Mouse (Mus musculus): ENCODE measurements around the gene Pde10a. TPM values are rescaled to one million over a fixed set of nuclear protein-coding genes. Genes with fewer than 3 reads are reported as not detected.
A peak's percentile ranks its signal among the peaks of the same experiment; 100 is the strongest.

Gene Pde10a
- total RNA-seq, 1 experiment from 2014 or later, result 0.84 TPM

DNA sequence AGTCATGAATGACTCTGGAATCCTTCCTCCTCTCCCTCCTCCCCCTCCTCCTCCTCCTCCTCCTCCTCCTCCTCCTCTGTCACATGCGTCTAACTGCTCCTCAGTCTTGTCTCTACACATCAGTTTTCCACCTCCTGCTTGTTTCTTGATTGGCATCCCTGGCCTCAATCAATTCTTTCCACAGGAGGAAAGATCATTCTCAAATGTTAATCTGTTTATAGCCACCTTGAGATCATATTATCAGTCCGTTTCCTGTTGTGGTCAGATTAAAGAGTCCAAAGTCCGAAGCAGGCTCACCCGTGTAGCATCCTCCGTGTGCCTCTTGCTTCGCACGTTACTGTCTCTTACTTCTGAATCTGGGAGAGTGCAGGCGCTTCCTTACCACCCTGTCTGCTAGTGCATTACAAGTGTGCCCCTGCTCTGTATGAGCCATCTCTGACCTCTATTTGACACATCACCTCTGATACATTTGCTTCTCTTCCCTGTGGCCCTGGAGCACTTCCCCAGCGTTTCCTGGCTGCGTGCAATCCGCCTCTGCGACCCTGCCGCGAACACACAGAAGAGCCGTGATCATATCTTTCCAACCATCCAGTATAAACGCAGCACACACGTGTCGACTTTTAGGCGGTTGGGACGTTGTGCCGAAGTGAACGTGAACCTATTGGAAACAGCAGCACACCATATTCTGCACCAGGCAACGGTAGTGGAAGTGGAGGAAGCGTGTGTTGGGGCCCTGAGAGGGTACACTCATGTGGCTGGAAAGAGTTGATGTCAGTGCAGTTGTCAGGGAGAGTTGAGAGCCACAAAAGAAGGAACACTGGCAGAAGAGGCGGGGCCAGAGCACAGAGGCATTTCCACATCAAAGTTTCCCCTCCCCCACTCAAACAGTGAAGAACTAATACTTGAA lies 342.4 kb downstream of the Pde10a start:
- ATAC-seq (replicated peaks in 1 of 2; ENCODE audit: insufficient read depth in 1 of 2, low FRiP score in 2 of 2, low TSS enrichment in 1 of 2, low read depth in 1 of 2, poor library complexity in 2 of 2, severe bottlenecking in 2 of 2), result peak; percentile 83 to 88

DNA sequence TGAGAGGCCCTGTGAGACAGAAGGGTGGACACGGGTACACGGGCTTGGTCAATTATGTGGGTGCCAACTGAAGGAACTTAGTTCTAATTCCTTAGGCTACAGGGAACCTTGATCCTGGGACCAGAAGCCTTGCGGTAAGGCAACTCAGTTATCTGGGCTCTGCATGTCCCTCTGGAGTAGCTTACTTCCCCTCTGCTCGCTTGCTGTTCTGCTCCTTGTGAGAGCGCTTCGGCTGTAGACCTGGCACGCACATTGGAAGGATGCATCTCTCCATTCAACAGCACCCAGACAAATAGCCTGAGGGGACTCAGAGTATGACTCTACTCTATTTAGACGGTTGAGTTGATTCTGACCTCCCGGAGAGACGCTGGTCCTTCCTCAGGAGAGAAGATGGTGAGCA lies 344.1 kb downstream of the Pde10a start:
- no peak for ATAC-seq (replicated peaks in 1 of 2; ENCODE audit: insufficient read depth in 1 of 2, low FRiP score in 2 of 2, low TSS enrichment in 1 of 2, low read depth in 1 of 2, poor library complexity in 2 of 2, severe bottlenecking in 2 of 2)

DNA sequence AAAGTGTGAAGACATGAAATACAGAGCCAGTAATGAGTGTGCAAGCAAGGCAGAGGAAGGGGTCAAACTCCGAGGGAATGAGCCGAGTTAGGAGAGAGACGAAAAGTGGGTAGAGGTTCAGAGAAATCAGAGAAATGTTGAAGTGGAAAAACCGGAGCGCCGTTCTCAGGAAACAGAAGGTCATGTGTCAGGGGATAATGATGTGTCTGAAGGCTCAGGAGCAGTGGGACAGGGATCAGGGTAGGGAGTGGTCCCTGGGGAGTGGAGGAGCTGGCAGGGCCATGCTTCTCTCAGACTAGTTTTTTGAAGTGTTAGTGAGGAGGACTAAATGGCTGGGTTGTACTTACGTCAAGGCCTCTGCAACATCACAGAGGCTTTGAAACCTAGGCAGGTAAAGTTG lies 345.7 kb downstream of the Pde10a start:
- no peak for ATAC-seq (replicated peaks in 1 of 2; ENCODE audit: insufficient read depth in 1 of 2, low FRiP score in 2 of 2, low TSS enrichment in 1 of 2, low read depth in 1 of 2, poor library complexity in 2 of 2, severe bottlenecking in 2 of 2)

DNA sequence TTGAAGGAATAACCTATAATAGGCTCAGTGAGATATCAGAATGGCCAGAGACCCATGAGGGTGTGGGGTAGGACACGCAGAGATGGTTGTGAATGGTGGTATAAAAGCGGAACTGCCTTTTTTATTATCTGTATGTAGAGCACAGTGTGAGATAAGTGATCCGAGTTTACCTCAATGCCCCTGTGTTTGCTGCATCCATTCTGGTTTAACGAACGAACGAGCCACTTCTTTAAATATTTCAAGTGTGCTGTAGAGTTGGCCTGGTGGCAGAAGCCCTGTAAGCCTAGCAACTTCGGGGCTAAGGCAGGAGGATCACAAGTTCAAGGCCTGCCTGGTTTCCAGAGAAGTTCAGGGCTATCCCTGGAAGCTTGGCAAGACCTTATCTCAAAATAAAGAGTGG lies 346.2 kb downstream of the Pde10a start:
- ATAC-seq (replicated peaks in 1 of 2; ENCODE audit: insufficient read depth in 1 of 2, low FRiP score in 2 of 2, low TSS enrichment in 1 of 2, low read depth in 1 of 2, poor library complexity in 2 of 2, severe bottlenecking in 2 of 2), result no peak

DNA sequence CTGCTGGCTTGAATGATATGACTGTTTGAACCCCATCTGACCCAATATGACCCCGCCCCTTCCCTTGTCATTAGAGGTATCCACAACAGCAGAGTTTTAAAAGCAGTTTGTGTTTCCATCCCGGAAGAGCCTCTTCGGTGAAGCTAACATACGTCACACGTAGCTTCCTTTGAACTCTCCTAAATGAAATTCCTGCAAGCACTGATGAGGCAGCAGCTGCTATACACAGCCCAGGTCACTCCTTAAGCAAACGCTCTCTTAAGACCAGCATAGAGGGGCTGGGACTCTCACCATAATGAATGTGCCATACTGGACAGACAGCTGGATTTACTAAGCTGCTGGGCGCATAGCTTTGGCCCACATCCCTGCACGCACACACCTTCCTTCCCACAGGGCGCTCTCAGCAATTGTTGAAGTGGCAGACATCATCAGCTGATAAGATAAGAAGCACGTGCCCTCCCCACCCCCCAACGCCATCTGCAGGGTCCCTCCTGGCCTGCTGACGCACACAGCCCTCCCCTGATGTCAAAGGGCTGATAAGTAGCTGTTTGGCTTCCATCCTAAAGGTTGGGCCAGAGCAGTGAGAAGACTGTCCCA lies 346.9 kb downstream of the Pde10a start:
- peak; percentile 6 to 18; a peak in 1 of 4 replicates for ATAC-seq (replicated peaks in 1 of 2; ENCODE audit: insufficient read depth in 1 of 2, low FRiP score in 2 of 2, low TSS enrichment in 1 of 2, low read depth in 1 of 2, poor library complexity in 2 of 2, severe bottlenecking in 2 of 2)

DNA sequence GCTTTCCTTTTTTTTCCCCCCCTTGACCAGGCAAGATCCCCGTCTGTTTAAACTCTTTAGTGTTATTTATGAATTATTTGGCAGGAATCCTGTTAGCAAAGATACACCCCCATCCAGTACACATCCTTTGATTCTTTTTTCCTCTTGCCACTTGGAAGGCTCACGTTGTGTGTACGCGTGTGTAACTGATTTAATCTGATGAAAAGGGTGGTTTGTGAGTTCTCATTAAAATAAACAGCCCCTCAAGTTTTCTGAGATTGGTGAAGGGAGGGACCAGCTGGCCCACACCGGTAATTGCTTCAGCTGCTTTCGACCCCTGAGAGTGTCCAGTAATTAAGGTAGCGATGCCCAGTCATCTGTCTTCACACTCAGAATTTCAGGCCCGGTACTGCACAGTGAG lies 347.4 kb downstream of the Pde10a start:
- ATAC-seq (replicated peaks in 1 of 2; ENCODE audit: insufficient read depth in 1 of 2, low FRiP score in 2 of 2, low TSS enrichment in 1 of 2, low read depth in 1 of 2, poor library complexity in 2 of 2, severe bottlenecking in 2 of 2), result no peak

DNA sequence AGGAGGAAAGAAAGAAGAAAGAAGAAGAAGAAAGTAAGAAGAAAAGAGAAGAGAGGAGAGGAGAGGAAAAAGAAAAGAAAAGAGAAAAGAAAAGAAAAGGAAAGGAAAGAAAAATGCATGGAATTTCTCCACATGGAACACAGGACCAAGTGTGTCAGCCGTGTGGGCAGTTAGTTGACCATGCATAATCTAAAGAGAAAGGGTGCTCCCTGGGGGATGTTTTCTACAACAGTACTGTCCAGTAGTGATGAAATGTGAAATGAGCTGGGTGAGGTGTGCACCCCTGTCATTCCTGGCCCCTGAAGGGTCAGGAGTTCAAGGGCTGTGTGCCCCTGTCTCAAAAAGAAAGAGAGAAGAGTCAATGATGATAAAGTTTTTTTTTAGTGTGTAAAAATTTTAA lies 352.9 kb downstream of the Pde10a start:
- ATAC-seq (replicated peaks in 1 of 2; ENCODE audit: insufficient read depth in 1 of 2, low FRiP score in 2 of 2, low TSS enrichment in 1 of 2, low read depth in 1 of 2, poor library complexity in 2 of 2, severe bottlenecking in 2 of 2), result no peak

DNA sequence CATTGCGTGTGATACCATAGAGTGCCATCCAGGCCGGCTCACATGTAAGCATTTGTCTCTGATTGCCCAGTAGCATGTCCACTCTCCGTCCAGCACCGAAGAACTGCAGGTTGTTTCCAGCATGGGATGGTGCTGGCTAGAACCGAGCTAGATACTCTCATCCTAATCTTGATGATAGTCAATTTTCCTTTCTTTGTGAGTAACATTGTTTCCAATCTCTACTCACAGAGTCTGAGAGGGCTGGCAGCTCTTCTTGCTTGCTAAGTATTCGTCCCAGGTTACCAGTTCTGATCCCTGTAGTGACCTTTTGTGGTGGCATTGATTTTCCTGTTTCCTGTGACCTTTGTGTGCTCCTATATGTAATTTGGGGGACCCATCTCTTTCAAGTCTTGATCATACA lies 356.5 kb downstream of the Pde10a start:
- no peak for ATAC-seq (replicated peaks in 1 of 2; ENCODE audit: insufficient read depth in 1 of 2, low FRiP score in 2 of 2, low TSS enrichment in 1 of 2, low read depth in 1 of 2, poor library complexity in 2 of 2, severe bottlenecking in 2 of 2)

DNA sequence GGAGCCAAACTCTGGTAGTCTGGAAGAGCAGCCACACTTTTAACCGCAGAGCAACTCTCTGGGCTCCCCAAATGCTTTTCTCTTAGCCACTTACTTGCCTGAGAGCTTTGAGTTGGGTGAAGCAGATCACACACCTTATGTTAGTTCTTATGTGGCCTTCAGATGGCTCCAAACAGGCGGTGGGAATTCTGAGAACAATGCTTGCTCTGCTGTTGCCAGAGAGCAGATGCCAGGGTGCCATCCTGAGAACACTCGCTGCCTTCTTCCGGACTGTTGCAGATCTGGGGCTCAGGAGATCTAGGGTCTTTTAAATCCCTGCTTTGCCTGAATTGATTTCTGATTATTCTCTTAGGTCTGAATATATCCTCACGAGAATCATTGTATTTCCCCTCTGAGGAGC lies 359.5 kb downstream of the Pde10a start:
- ATAC-seq (replicated peaks in 1 of 2; ENCODE audit: insufficient read depth in 1 of 2, low FRiP score in 2 of 2, low TSS enrichment in 1 of 2, low read depth in 1 of 2, poor library complexity in 2 of 2, severe bottlenecking in 2 of 2), result no peak

DNA sequence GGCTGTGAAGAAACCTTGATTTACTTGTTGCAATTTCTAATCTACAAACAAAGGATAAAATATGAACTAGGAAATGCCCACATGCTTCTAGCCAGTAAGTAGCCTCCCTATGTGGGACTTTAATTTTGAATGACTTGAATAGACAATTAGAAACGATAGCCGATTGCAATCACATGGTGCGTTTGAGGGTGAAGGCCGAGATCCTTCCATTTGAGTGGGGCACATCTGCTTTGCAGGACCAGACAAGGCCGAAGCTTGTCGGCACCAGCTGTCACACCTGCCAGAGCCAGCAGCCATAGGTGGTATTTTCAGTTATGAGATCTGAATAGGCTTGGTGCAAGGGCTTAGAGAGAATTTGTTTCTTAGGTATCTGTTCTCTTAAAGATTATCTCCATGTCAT lies 360.7 kb downstream of the Pde10a start:
- ATAC-seq (replicated peaks in 1 of 2; ENCODE audit: insufficient read depth in 1 of 2, low FRiP score in 2 of 2, low TSS enrichment in 1 of 2, low read depth in 1 of 2, poor library complexity in 2 of 2, severe bottlenecking in 2 of 2), result no peak

DNA sequence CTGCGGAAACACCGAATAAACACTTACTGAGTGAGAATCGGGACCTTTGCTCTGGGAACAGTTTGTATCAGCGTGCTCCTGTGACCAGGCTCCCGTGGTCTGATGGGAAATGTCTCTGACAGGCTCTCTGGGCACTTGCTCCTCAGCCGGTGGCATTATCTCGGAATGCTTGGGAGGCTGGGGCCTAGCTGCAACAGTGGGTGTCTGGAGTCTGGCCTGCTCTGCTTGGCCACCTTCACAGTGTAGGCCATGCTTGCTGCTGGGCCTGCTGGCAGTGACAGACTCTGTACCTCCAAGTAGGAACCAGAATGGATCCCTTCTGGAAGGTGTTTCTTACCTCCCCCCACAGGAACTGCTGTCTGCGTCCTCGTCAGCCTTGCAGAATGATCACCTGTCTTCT lies 362.9 kb downstream of the Pde10a start:
- no peak for ATAC-seq (replicated peaks in 1 of 2; ENCODE audit: insufficient read depth in 1 of 2, low FRiP score in 2 of 2, low TSS enrichment in 1 of 2, low read depth in 1 of 2, poor library complexity in 2 of 2, severe bottlenecking in 2 of 2)

DNA sequence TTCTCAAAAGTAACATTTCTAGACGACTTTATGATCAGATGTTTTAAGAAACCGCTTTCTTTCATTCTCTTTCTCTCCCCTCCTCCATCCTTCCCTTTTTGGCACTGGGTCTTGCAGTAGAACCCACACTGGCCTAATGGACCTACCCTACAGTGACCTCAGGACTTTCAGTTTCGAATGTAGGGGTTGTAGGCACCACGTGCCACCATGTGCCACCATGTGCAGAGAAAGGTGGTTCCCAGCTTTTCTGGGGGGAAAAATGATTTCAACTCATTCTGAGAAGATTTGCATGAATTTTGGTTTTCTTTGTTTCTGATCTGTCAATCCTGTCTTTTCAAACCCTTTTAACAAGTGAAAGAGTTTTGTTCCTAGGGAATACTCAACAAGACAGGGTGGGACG lies 363.5 kb downstream of the Pde10a start:
- ATAC-seq (replicated peaks in 1 of 2; ENCODE audit: insufficient read depth in 1 of 2, low FRiP score in 2 of 2, low TSS enrichment in 1 of 2, low read depth in 1 of 2, poor library complexity in 2 of 2, severe bottlenecking in 2 of 2), result no peak

DNA sequence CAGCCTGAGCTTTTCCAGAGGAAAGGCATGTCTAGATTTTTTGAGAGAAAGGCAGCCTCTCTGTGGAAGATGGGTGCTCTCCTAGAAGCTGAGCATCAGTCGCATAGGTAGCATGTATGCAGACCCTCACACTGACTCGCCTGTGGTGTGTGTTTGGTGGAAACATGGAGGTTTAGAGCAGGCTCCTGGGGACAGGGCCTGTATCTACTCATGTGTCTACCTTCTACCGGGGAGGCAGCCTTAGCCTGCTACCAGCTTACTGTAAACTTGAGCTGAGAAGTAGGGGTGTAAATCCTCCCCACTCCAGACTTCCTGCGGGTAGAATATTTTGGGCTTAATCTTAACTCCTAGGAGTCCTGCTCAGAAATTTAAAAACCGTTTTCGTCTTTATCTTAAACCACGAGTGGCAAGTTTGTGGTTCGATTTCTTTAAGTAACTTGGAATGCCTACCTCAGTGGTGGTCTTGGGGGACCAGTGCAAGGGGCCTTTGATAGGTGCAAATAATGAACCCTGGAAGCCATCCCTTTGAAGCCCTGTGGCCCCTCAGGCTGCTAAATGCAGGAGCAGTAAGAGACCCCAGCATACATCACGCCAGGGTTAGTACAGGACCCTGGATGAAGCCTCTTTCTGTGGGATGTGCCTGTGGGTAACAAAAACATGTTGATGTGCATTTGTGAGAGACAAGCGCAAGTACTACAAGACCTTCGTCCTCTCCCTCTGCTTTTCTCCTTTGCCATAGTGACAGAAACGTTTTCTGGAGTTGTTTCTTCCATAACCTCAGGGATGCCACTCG lies 367.2 kb downstream of the Pde10a start:
- no peak for ATAC-seq (replicated peaks in 1 of 2; ENCODE audit: insufficient read depth in 1 of 2, low FRiP score in 2 of 2, low TSS enrichment in 1 of 2, low read depth in 1 of 2, poor library complexity in 2 of 2, severe bottlenecking in 2 of 2)

DNA sequence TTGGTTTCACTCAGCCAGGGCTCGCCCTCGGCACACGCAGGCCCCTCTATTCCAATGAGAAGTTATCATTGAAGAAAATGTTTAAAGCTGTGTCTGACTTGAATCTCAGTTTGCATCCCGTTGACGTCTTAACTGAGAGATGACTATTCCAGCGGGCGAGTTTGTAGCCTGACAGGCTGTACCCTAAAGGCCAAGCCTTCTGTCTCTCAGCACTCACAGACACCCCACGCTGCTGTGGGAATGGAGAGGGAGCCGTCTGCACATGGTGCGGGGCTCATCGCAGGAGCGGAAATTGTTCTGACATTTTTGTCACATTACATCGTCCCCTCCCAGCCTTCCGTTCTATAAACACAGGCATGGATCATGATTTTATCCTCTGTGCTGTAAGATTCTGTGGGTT lies 370.8 kb downstream of the Pde10a start:
- ATAC-seq (replicated peaks in 1 of 2; ENCODE audit: insufficient read depth in 1 of 2, low FRiP score in 2 of 2, low TSS enrichment in 1 of 2, low read depth in 1 of 2, poor library complexity in 2 of 2, severe bottlenecking in 2 of 2), result no peak

DNA sequence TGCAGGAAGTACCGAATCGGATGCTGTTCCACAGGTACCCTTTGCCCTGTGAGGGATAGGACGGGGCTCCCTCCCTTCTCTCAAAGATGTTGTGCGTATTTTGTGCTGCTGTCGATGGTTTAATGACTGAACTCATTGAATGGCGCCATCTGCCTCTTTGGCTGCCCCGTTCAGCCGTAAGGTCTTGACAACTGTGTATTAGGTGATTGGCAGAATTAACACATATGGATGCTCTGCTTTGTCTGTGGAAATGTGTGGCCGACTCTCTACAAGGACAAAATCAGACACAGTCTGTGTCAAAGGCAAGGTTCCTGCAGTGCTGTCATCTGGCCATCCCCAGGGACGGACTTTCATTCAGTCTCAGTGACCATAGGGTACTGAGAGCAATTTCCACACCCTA lies 372.6 kb downstream of the Pde10a start:
- ATAC-seq (replicated peaks in 1 of 2; ENCODE audit: insufficient read depth in 1 of 2, low FRiP score in 2 of 2, low TSS enrichment in 1 of 2, low read depth in 1 of 2, poor library complexity in 2 of 2, severe bottlenecking in 2 of 2), result no peak

DNA sequence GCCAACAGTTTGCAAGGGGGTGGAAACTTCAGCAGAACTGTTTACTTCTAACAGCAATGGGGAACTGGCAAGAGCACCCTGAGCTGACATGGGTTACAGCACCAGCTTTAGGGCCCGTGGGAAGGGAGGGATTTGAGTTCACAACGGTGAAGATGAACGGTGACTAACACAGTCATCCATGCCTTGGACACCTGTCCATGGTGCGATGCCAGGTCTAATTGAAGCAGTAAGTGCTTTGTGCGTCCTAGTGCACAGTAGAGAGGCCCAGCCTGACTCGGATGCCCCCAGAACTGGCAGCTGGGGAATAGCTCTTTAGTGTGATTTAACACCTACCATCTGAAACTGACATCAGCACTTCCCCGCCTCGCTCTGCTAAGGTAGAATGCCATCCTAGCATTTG lies 373.0 kb downstream of the Pde10a start:
- ATAC-seq (replicated peaks in 1 of 2; ENCODE audit: insufficient read depth in 1 of 2, low FRiP score in 2 of 2, low TSS enrichment in 1 of 2, low read depth in 1 of 2, poor library complexity in 2 of 2, severe bottlenecking in 2 of 2), result no peak

DNA sequence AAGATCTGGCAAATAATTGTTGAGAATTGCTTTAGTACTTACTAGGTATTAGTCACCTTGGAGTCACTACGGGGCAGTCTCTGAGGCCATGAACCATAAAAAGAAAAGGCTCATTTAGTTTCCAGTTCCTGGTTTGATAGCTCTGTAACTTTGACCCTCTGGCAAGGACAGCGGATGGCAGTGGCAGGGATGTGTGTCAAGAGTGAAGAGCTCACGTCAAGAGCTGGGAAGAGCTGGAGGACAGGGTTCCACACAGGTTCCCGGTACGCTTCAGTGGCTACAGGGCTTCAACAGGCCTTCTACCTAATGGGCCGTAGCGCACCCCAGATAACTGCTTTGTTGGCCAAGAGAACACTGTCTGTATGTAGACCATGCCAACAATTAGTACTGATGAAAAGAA lies 374.0 kb downstream of the Pde10a start:
- ATAC-seq (replicated peaks in 1 of 2; ENCODE audit: insufficient read depth in 1 of 2, low FRiP score in 2 of 2, low TSS enrichment in 1 of 2, low read depth in 1 of 2, poor library complexity in 2 of 2, severe bottlenecking in 2 of 2), result no peak

DNA sequence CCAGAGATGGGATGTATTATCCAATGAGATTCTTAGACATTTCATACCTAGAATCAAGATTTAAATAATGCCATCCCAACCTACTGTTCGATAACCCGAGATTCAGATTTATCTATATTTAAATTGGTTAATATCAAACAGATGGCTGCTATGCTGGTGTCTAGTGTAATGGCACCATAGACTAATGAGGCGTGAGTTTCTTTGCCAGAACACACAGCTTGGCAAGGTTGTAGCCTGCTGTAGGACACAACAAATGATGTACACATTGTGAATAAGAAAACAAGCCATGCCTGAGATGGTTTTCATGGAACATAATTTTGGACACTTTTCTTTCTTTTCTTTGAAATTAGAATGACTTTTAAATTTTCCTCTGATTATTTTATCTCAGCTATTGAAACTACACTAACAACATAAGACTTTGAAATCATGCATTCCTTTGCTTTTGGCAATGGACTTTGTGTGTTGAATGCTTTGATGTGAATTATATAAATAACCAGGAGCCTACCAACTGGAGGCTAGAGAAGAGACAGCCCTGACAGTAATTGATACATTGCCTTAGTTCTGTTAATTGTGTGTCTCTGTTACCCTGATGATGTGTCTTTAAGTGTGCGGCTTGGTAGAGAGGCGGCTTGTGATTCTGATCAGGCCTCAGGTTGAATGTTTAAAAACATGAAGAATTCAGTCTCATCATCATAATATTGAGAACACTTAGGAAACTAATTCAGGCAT lies 378.5 kb downstream of the Pde10a start:
- ATAC-seq (replicated peaks in 1 of 2; ENCODE audit: insufficient read depth in 1 of 2, low FRiP score in 2 of 2, low TSS enrichment in 1 of 2, low read depth in 1 of 2, poor library complexity in 2 of 2, severe bottlenecking in 2 of 2), result no peak

All from hematopoietic stem cell, adult 5-6 weeks (primary cell).